Mouse (Mus musculus) regulatory T cell (primary cell): Measurements from ENCODE around the gene Actbl2.

Source experiments
- in situ Hi-C: fragments of 300-600 bp; cut with MboI, MseI; formaldehyde crosslinking; loops from one replicate; pipeline ENCODE4 v1.15.1; 2025; ENCODE audit warnings: high pct_unique_total_duplicates

The Actbl2 gene

DNA sequence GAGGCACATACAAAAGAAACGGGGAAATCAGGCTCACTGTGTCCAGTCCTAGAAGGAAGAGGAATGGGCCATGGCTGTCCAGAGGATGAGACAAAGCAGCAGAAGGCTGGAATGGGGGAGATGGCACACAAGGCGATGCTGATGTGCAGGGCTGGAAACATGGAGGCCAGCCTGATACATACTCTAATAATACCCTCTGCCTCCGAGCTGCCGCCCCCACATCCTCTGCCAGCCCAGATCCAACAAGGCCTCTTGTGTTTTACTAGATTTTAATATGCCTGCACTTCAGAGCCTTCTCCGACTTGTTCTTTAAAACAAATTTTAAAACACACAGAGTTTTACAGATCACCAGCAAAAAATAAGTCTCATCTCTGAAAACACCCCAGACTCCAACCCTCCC lies 14.2 kb downstream of the Actbl2 start:
- in situ Hi-C loops: loop anchor here (10.0 kb wide), 1 partner anchor 136 kb away; no protein-coding TSS in a partner anchor

GRCm38 (mm10) chr13:111269789-111270335 lies 15.0 kb downstream of the Actbl2 start:
- in situ Hi-C loops: loop anchor here (10.0 kb wide), 1 partner anchor 135 kb away; no protein-coding TSS in a partner anchor

GRCm38 (mm10) chr13:111271868-111272267 lies 17.1 kb downstream of the Actbl2 start:
- in situ Hi-C loops: no loop called here

GRCm38 (mm10) chr13:111286461-111287385 lies 31.9 kb downstream of the Actbl2 start:
- in situ Hi-C loops: no loop called here

DNA sequence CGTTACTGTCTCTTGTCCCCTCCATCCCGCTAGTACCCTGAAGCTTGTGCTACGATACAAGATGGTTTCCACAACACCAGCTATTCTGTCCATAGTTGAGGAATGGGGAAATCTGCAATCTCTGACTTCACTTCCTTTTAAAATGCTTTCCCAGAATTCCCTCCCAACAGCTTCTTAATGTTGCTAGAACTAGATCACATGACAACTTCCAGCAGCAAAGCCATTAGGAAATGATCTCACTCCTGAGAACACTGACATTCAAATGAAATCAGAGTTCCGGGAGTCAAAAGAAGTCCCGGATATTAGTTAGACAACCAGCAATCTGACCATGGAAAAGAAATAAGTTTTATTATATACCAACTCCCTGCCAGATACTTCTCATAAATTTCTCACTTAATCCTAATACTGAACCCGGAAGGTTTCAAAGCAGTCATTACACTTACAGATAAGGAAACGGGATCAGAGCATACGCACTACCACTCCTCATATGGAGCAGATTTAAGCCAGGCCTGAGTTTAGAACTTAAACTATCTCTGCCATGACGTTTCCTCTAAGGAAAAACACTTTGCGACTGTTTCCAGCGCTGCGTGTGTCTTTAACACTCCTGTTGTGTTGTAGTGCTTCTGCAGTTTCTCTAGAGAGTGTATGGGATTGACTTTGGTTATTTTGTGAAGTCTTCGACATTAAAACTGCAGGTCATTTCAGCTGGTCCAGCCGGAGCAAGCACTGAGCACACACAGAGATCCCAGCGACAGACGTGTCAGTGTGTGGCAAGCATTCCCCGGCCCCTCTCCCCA lies 36.5 kb downstream of the Actbl2 start:
- in situ Hi-C loops: no loop called here

- in situ Hi-C loops: no loop called here
Observed at GRCm38 (mm10) chr13:111291958-111292493, 37.2 kb downstream of the Actbl2 start.

- in situ Hi-C loops: no loop called here
Observed at GRCm38 (mm10) chr13:111293478-111293877, 38.7 kb downstream of the Actbl2 start.

DNA sequence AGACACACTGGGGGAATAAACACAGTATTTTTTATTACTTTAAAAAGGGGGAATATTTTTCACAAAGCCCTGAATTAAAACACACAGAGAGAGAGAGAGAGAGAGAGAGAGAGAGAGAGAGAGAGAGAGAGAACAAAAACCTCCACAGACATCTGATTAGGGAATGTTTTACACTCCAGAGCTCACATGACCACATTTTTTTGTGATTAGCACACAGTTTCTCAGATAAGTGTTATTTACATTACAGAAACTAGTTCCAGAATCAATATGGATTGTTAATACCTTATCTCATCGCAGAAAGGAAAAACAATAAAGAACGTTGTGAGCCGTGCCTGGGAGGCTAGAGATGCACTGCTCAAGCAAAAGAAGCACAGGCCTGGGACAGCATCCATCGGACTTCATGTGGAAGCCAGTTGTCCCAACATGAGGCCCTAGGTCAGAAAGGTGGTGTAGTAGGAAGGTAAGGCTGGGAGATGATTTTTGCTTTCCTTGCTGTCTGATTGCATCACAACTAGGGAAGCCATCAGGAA lies 40.2 kb downstream of the Actbl2 start:
- in situ Hi-C loops: no loop called here

- in situ Hi-C loops: no loop called here
Observed at GRCm38 (mm10) chr13:111296029-111296428, 41.2 kb downstream of the Actbl2 start.

GRCm38 (mm10) chr13:111297614-111298013 lies 42.8 kb downstream of the Actbl2 start:
- in situ Hi-C loops: no loop called here

- in situ Hi-C loops: no loop called here
Observed at GRCm38 (mm10) chr13:111299145-111299713, 44.4 kb downstream of the Actbl2 start.

DNA sequence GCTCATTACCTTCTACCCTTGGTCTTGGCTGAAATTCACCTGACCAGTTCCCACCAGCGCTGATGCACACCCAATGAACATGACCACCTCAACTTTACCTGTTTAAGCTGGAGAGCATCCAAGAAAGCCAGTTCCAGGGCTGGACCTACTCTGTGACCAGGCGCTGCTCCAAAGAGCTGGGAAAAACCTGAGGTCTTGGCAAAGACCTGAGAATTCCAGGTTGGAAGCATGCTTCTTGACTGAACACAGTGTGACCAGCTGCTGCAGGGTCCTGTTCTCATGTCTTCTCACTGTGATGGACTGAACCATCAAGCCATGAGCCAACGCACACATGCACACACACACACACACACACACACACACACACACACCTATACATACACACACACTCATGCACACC lies 46.0 kb downstream of the Actbl2 start:
- in situ Hi-C loops: no loop called here

DNA sequence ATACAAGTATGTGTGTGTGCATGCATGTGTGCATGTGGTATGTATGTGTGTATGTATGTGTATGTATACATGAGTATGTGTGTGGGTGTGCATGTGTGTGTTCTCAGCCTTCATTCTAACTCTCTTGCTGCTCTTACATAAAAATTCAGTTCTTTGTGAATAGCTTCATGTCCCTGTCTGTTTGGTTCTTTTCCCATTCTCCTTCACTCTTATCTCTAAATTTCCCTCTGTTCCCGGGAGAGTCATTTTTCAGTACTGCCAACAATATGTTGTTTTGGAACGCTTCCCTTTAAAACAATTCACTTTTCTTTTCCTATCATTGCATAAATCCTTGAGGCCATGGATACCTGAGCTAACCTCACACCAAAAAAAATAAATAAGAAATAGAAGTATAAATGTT lies 46.6 kb downstream of the Actbl2 start:
- in situ Hi-C loops: no loop called here

DNA sequence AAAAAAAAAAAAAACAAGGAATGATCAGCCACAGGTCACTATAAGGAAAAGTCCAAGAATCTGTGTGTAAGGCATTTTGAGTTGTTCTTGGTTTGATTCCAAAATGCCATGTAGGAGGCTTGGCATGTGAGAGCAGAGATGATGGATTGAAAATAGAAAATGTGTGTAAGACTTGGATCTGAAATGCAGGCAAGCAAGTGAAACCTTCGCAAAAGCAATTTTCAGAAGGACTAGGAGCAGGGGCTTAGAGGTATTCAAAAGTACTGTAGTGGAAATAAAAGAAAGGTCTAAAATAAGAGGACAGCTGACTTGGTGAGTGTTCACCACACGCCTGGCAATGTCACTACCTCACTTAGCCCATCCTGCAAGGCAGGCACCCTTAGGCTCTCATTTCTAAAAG lies 49.4 kb downstream of the Actbl2 start:
- in situ Hi-C loops: no loop called here

DNA sequence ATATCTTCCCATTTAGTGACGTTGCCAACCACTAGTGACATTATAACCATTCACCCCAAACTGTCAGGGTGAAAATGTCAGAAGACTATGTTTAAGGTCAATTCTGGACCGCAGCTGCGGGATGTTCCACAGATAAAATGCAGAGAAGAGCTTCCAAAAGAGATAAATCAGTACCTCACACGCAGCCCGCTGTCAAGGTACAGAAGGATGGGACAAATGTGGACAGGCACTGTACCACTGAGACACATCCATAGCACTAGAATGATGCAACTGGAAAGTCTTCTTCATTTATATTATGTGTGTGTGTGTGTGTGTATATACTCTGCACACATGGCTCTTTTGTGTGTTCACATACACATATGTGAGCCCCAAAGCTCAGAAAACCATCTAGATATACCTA lies 49.9 kb downstream of the Actbl2 start:
- in situ Hi-C loops: no loop called here
